Mouse (Mus musculus): ENCODE data around the gene Smad3. TPM values are rescaled to one million over a fixed set of nuclear protein-coding genes. Genes with fewer than 3 reads are reported as not detected.

Gene Smad3
- polyA plus RNA-seq, 1 experiment = 2.8 TPM

- peaks cover 32% of the 10 kb centered on the region for H3K4me1 ChIP-seq
- H3K36me3 ChIP-seq (replicated peaks; ENCODE audit: low read length) = peaks cover 96% of the 10 kb centered on the region
- TF ChIP-seq GATA1 (IDR thresholded peaks at IDR 0.05; ENCODE audit: borderline replicate concordance, low read length) (no peak), FLI1 (IDR thresholded peaks at IDR 0.05; ENCODE audit: low read length) (no peak)
- H3K4me3 ChIP-seq (replicated peaks) = no peak overlapping the region
- no peaks in the 10 kb centered on the region for H3K9me3 ChIP-seq
- H3K27me3 ChIP-seq (replicated peaks) = no peaks in the 10 kb centered on the region
These were observed 124.5 kb downstream of the Smad3 start for GRCm38 (mm10) chr9:63633334-63633733.

- Histone ChIP-seq H3K36me3 (replicated peaks; ENCODE audit: low read length) (peaks cover 96% of the 10 kb centered on the region), H3K4me3 (replicated peaks) (no peak overlapping the region), H3K27me3 (replicated peaks) (no peaks in the 10 kb centered on the region), H3K9me3 (no peaks in the 10 kb centered on the region), H3K4me1 (peaks cover 32% of the 10 kb centered on the region)
- TF ChIP-seq GATA1 (IDR thresholded peaks at IDR 0.05; ENCODE audit: borderline replicate concordance, low read length) (no peak), FLI1 (IDR thresholded peaks at IDR 0.05; ENCODE audit: low read length) (no peak)
These were observed 124.9 kb downstream of the Smad3 start for GRCm38 (mm10) chr9:63632924-63633323.

- Histone ChIP-seq H3K36me3 (replicated peaks; ENCODE audit: low read length) (peaks cover 96% of the 10 kb centered on the region), H3K27me3 (replicated peaks) (no peaks in the 10 kb centered on the region), H3K4me1 (peaks cover 32% of the 10 kb centered on the region), H3K9me3 (no peaks in the 10 kb centered on the region), H3K4me3 (replicated peaks) (no peak overlapping the region)
- no peak for TF ChIP-seq FLI1 (IDR thresholded peaks at IDR 0.05; ENCODE audit: low read length)
- no peak for TF ChIP-seq GATA1 (IDR thresholded peaks at IDR 0.05; ENCODE audit: borderline replicate concordance, low read length)
These were observed 125.7 kb downstream of the Smad3 start for GRCm38 (mm10) chr9:63632045-63632444.

- TF ChIP-seq FLI1 (IDR thresholded peaks at IDR 0.05; ENCODE audit: low read length) (no peak), GATA1 (IDR thresholded peaks at IDR 0.05; ENCODE audit: borderline replicate concordance, low read length) (no peak)
- peaks cover 100% of the 10 kb centered on the region for H3K36me3 ChIP-seq (replicated peaks; ENCODE audit: low read length)
- H3K4me1 ChIP-seq = no peaks in the 10 kb centered on the region; the same call in 1 of the 2 replicates
- no peaks in the 10 kb centered on the region for H3K9me3 ChIP-seq
- no peaks in the 10 kb centered on the region for H3K27me3 ChIP-seq (replicated peaks)
- no peak overlapping the region for H3K4me3 ChIP-seq (replicated peaks)
These were observed 132.6 kb downstream of the Smad3 start for GRCm38 (mm10) chr9:63625090-63625756.

GRCm38 (mm10) chr9:63623895-63624569 lies 133.8 kb downstream of the Smad3 start:
- no peaks in the 10 kb centered on the region for H3K9me3 ChIP-seq
- TF ChIP-seq FLI1 (IDR thresholded peaks at IDR 0.05; ENCODE audit: low read length) = no peak
- TF ChIP-seq GATA1 (IDR thresholded peaks at IDR 0.05; ENCODE audit: borderline replicate concordance, low read length) = no peak
- H3K4me3 ChIP-seq (replicated peaks) = no peak overlapping the region
- no peaks in the 10 kb centered on the region; the same call in 1 of the 2 replicates for H3K4me1 ChIP-seq
- no peaks in the 10 kb centered on the region for H3K27me3 ChIP-seq (replicated peaks)
- H3K36me3 ChIP-seq (replicated peaks; ENCODE audit: low read length) = peaks cover 97% of the 10 kb centered on the region

GRCm38 (mm10) chr9:63617967-63618366 lies 139.8 kb downstream of the Smad3 start:
- TF ChIP-seq GATA1 (IDR thresholded peaks at IDR 0.05; ENCODE audit: borderline replicate concordance, low read length) = no peak
- TF ChIP-seq FLI1 (IDR thresholded peaks at IDR 0.05; ENCODE audit: low read length) = no peak
- H3K36me3 ChIP-seq (replicated peaks; ENCODE audit: low read length) = peaks cover 80% of the 10 kb centered on the region

GRCm38 (mm10) chr9:63614018-63614985 lies 143.5 kb downstream of the Smad3 start:
- H3K9me3 ChIP-seq = no peaks in the 10 kb centered on the region
- H3K4me1 ChIP-seq = peaks cover 64% of the 10 kb centered on the region
- TF ChIP-seq GATA1 (IDR thresholded peaks at IDR 0.05; ENCODE audit: borderline replicate concordance, low read length) (no peak), FLI1 (IDR thresholded peaks at IDR 0.05; ENCODE audit: low read length) (no peak)
- H3K27me3 ChIP-seq (replicated peaks) = no peaks in the 10 kb centered on the region
- peaks cover 63% of the 10 kb centered on the region for H3K36me3 ChIP-seq (replicated peaks; ENCODE audit: low read length)
- H3K4me3 ChIP-seq (replicated peaks) = peak overlapping the region; percentile 48

More at GRCm38 (mm10) chr9:63617967-63618366, 139.8 kb downstream of the Smad3 start:
- peaks cover 27% of the 10 kb centered on the region for H3K4me1 ChIP-seq
- no peaks in the 10 kb centered on the region for H3K27me3 ChIP-seq (replicated peaks)
- H3K4me3 ChIP-seq (replicated peaks) = no peak overlapping the region
- H3K9me3 ChIP-seq = no peaks in the 10 kb centered on the region

GRCm38 (mm10) chr9:63613569-63613968 lies 144.2 kb downstream of the Smad3 start:
- Histone ChIP-seq H3K36me3 (replicated peaks; ENCODE audit: low read length) (peaks cover 65% of the 10 kb centered on the region), H3K4me1 (peaks cover 71% of the 10 kb centered on the region), H3K4me3 (replicated peaks) (peak overlapping the region; percentile 46), H3K27me3 (replicated peaks) (no peaks in the 10 kb centered on the region), H3K9me3 (no peaks in the 10 kb centered on the region)
- no peak for TF ChIP-seq GATA1 (IDR thresholded peaks at IDR 0.05; ENCODE audit: borderline replicate concordance, low read length)
- TF ChIP-seq FLI1 (IDR thresholded peaks at IDR 0.05; ENCODE audit: low read length) = no peak
